Mouse (Mus musculus) brain, embryonic 14.5 days (tissue): ENCODE results near the gene Bbs9.

Experiments used
- CTCF ChIP-seq: fragments of 200-500 bp; IDR thresholded peaks from 2 replicates; pipeline ENCODE4 v1.5.1; 2012; ENCODE audit warnings: inconsistent platforms, mild to moderate bottlenecking, moderate library complexity, borderline replicate concordance; ENCODE audit not compliant: insufficient read depth, insufficient read length; ENCODE audit errors: extremely low read depth
- POLR2A ChIP-seq: fragments of 200-500 bp; IDR thresholded peaks from 2 replicates; pipeline ENCODE4 v1.6.1; 2012; ENCODE audit warnings: mild to moderate bottlenecking, inconsistent platforms, borderline replicate concordance; ENCODE audit not compliant: poor library complexity, insufficient read depth, insufficient read length, severe bottlenecking; ENCODE audit errors: extremely low read depth

DNA sequence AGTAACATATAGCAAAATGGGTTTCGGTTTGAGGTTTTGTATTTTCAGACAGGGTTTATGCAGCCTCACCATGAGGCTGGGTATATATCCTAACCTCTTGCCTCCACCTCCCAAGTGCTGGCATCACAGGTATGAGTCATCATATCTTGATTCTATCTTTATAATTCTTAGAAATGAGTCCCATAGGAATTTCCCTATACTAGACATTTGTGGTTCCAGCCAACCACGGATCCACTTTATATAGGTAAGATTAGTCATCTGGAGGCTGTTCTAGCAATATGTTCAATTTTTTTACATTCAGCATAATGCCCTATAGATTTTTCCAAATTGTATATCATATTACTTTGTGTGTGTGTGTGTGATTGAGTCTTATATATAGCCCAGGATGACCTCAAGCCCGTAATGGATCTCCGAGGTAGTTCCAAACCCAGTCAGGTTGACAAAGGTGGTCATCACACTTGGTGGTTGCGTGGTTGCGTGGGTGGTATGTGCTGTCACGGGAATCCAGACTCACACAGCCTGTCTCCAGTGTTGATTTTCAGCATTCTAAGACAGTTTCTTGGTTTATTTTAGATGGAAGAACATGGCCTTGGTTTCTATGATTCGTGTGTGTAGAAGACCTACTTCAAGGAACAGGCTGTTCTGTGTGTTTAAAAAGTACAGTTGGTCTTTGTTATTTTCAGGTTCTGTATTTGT is 8.5 kb downstream of the Bbs9 start:
- TF ChIP-seq CTCF (no peak), POLR2A (no peak)
